Mouse (Mus musculus) kidney, adult 2 months (tissue): ENCODE data around the gene Kdsr.

Experiments used
- CTCF ChIP-seq: fragments of 200-500 bp; conservative IDR thresholded peaks from 2 replicates; pipeline ENCODE4 v1.5.1; 2011; ENCODE audit warnings: low read depth, mild to moderate bottlenecking, control low read depth, low read length, moderate library complexity, mixed read lengths; ENCODE audit not compliant: insufficient read depth, insufficient read length
- POLR2A ChIP-seq: fragments of 200-500 bp; IDR thresholded peaks from one replicate; pipeline ENCODE4 v1.6.1; 2011; ENCODE audit warnings: low read depth, low read length, control low read depth

DNA sequence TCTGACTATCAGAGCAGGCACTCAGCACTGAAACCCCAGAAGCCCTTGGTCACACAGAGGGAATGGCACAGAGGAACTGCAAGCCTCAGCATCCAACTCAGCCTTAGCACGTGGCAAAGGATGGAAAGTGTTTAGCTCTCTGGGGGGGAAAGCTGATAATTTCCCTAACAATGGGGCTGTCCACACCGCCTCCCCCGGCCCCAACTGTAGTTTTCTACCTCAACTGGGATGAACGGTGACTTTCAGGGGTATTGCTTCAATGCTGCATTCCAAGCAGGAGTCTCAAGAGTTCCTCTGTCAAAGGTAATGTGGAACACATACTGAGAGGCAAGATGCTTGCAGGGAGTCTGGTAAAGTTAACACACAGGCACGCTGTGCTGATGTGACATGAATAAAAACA, 37.5 kb downstream of the Kdsr start:
- TF ChIP-seq CTCF (no peak), POLR2A (no peak)
